Mouse (Mus musculus): Measurements from ENCODE around the gene Olfr370. TPM values are rescaled to one million over a fixed set of nuclear protein-coding genes. Genes with fewer than 3 reads are reported as not detected.
A peak's percentile ranks its signal among the peaks of the same experiment; 100 is the strongest.

Gene Olfr370
- total and polyA plus RNA-seq, 2 experiments from 2014 or later, result not detected

- H3K4me2 ChIP-seq (ENCODE audit: low read depth), result no peak overlapping the region
- no peak overlapping the region for H3K4me3 ChIP-seq (ENCODE audit: low read depth, low read length)
- H3K9me3 ChIP-seq (ENCODE audit: low read length), result no peaks in the 10 kb centered on the region
- no peaks in the 10 kb centered on the region for H3K27me3 ChIP-seq (ENCODE audit: insufficient read depth, low read length)
- H3K27ac ChIP-seq (ENCODE audit: low read depth, low read length), result no peak overlapping the region
- WGBS, result 97% methylated on average over 5 of the region's 5 CpGs
- no peak overlapping the region for H3K9ac ChIP-seq
- peaks cover 14% of the 10 kb centered on the region for H3K4me1 ChIP-seq (ENCODE audit: insufficient read depth)
- H3K36me3 ChIP-seq (ENCODE audit: insufficient read depth), result peaks cover 3% of the 10 kb centered on the region; the same call in 1 of the 2 replicates
- TF ChIP-seq CTCF (IDR thresholded peaks at IDR 0.05; ENCODE audit: low read depth), result no peak
- DNase-seq (no peak), ATAC-seq (no peak)
These were observed 53.3 kb downstream of the Olfr370 start for GRCm38 (mm10) chr8:83588886-83589285.

GRCm38 (mm10) chr8:83590488-83591023 lies 55.0 kb downstream of the Olfr370 start:
- H3K4me2 ChIP-seq (ENCODE audit: low read depth), result 0 out of 2 replicates have a peak overlapping the region, but pooled peaks have one; percentile 15
- no peak overlapping the region for H3K27ac ChIP-seq (ENCODE audit: low read depth, low read length)
- TF ChIP-seq CTCF (IDR thresholded peaks at IDR 0.05; ENCODE audit: low read depth), result peak; percentile 42
- 82% methylated on average over 7 of the region's 7 CpGs for WGBS
- no peaks in the 10 kb centered on the region for H3K9me3 ChIP-seq (ENCODE audit: low read length)
- DNase-seq (no peak), ATAC-seq (no peak)
- no peak overlapping the region for H3K9ac ChIP-seq
- H3K36me3 ChIP-seq (ENCODE audit: insufficient read depth), result peaks cover 3% of the 10 kb centered on the region; the same call in 1 of the 2 replicates
- peaks cover 14% of the 10 kb centered on the region for H3K4me1 ChIP-seq (ENCODE audit: insufficient read depth)
- no peak overlapping the region for H3K4me3 ChIP-seq (ENCODE audit: low read depth, low read length)
- no peaks in the 10 kb centered on the region for H3K27me3 ChIP-seq (ENCODE audit: insufficient read depth, low read length)

GRCm38 (mm10) chr8:83592682-83593081 lies 57.1 kb downstream of the Olfr370 start:
- Histone ChIP-seq H3K4me1 (ENCODE audit: insufficient read depth) (peaks cover 14% of the 10 kb centered on the region), H3K36me3 (ENCODE audit: insufficient read depth) (peaks cover 3% of the 10 kb centered on the region; the same call in 1 of the 2 replicates), H3K4me2 (ENCODE audit: low read depth) (peak overlapping the region; percentile 68), H3K4me3 (ENCODE audit: low read depth, low read length) (peak overlapping the region; percentile 63), H3K9ac (peak overlapping the region; percentile 71), H3K27me3 (ENCODE audit: insufficient read depth, low read length) (no peaks in the 10 kb centered on the region), H3K27ac (ENCODE audit: low read depth, low read length) (no peak overlapping the region), H3K9me3 (ENCODE audit: low read length) (no peaks in the 10 kb centered on the region)
- WGBS, result 43% methylated on average over 3 of the region's 3 CpGs
- ATAC-seq (no peak), DNase-seq (no peak)
- no peak for TF ChIP-seq CTCF (IDR thresholded peaks at IDR 0.05; ENCODE audit: low read depth)

- peak overlapping the region; percentile 71 for H3K9ac ChIP-seq
- no peaks in the 10 kb centered on the region; the same call in 1 of the 2 replicates for H3K36me3 ChIP-seq (ENCODE audit: insufficient read depth)
- H3K4me1 ChIP-seq (ENCODE audit: insufficient read depth), result peaks cover 14% of the 10 kb centered on the region
- peak overlapping the region; percentile 92 for H3K27ac ChIP-seq (ENCODE audit: low read depth, low read length)
- 4% methylated on average over 22 of the region's 22 CpGs for WGBS
- ATAC-seq (no peak), DNase-seq (no peak)
- H3K4me3 ChIP-seq (ENCODE audit: low read depth, low read length), result peak overlapping the region; percentile 63
- TF ChIP-seq CTCF (IDR thresholded peaks at IDR 0.05; ENCODE audit: low read depth), result no peak
- no peaks in the 10 kb centered on the region for H3K9me3 ChIP-seq (ENCODE audit: low read length)
- peak overlapping the region; percentile 68 for H3K4me2 ChIP-seq (ENCODE audit: low read depth)
- no peaks in the 10 kb centered on the region for H3K27me3 ChIP-seq (ENCODE audit: insufficient read depth, low read length)
These were observed 58.0 kb downstream of the Olfr370 start for GRCm38 (mm10) chr8:83593325-83594166.

GRCm38 (mm10) chr8:83594167-83595049 lies 58.8 kb downstream of the Olfr370 start:
- Histone ChIP-seq H3K9me3 (ENCODE audit: low read length) (no peaks in the 10 kb centered on the region), H3K36me3 (ENCODE audit: insufficient read depth) (no peaks in the 10 kb centered on the region; the same call in 1 of the 2 replicates), H3K27me3 (ENCODE audit: insufficient read depth, low read length) (no peaks in the 10 kb centered on the region), H3K4me2 (ENCODE audit: low read depth) (peak overlapping the region; percentile 68), H3K4me1 (ENCODE audit: insufficient read depth) (peaks cover 14% of the 10 kb centered on the region), H3K9ac (peak overlapping the region; percentile 71), H3K27ac (ENCODE audit: low read depth, low read length) (peak overlapping the region; percentile 92), H3K4me3 (ENCODE audit: low read depth, low read length) (peak overlapping the region; percentile 63)
- ATAC-seq, result peak; percentile 98
- peak; percentile 99 for DNase-seq
- WGBS, result under 1% methylated on average over 43 of the region's 43 CpGs
- no peak; the same call in 1 of the 2 replicates for TF ChIP-seq CTCF (IDR thresholded peaks at IDR 0.05; ENCODE audit: low read depth)

Other genes with a start within 250 kb of the Olfr370 start
- 0.85 TPM in 1 of 2 replicates, not detected in the other for gene Ucp1, start 245.4 kb upstream of the Olfr370 start, total RNA-seq (2014; rRNA removed)
- not detected in 2 replicates for gene Ucp1, start 245.4 kb upstream of the Olfr370 start, polyA plus RNA-seq (2015; fragmentation: Nextera tagmentation; extraction: Ambion mirVana)
- 20.0 and 25.6 TPM in 2 replicates for gene Elmod2, start 203.3 kb upstream of the Olfr370 start, total RNA-seq (2014; rRNA removed)
- gene Elmod2, start 203.3 kb upstream of the Olfr370 start, polyA plus RNA-seq (2015; fragmentation: Nextera tagmentation; extraction: Ambion mirVana), result 6.7 and 10.0 TPM in 2 replicates
- not detected in 2 replicates for gene Mgat4d, start 187.3 kb upstream of the Olfr370 start, total RNA-seq (2014; rRNA removed)
- not detected in 2 replicates for gene Mgat4d, start 187.3 kb upstream of the Olfr370 start, polyA plus RNA-seq (2015; fragmentation: Nextera tagmentation; extraction: Ambion mirVana)
- gene Clgn, start 145.9 kb upstream of the Olfr370 start, total RNA-seq (2014; rRNA removed), result 3.4 and 3.5 TPM in 2 replicates
- gene Clgn, start 145.9 kb upstream of the Olfr370 start, polyA plus RNA-seq (2015; fragmentation: Nextera tagmentation; extraction: Ambion mirVana), result 4.6 and 5.7 TPM in 2 replicates
- 404 and 447 TPM in 2 replicates for gene Scoc, start 77.4 kb upstream of the Olfr370 start, total RNA-seq (2014; rRNA removed)
- gene Scoc, start 77.4 kb upstream of the Olfr370 start, polyA plus RNA-seq (2015; fragmentation: Nextera tagmentation; extraction: Ambion mirVana), result 418 and 475 TPM in 2 replicates
- 155 and 262 TPM in 2 replicates for gene Ndufb7, start 30.9 kb downstream of the Olfr370 start, total RNA-seq (2014; rRNA removed)
- gene Ndufb7, start 30.9 kb downstream of the Olfr370 start, polyA plus RNA-seq (2015; fragmentation: Nextera tagmentation; extraction: Ambion mirVana), result 392 and 492 TPM in 2 replicates
- 762 and 857 TPM in 2 replicates for gene Tecr, start 72.2 kb downstream of the Olfr370 start, total RNA-seq (2014; rRNA removed)
- 1,089 and 1,117 TPM in 2 replicates for gene Tecr, start 72.2 kb downstream of the Olfr370 start, polyA plus RNA-seq (2015; fragmentation: Nextera tagmentation; extraction: Ambion mirVana)
- gene Dnajb1, start 72.4 kb downstream of the Olfr370 start, total RNA-seq (2014; rRNA removed), result 41.2 and 46.6 TPM in 2 replicates
- 40.7 and 65.1 TPM in 2 replicates for gene Dnajb1, start 72.4 kb downstream of the Olfr370 start, polyA plus RNA-seq (2015; fragmentation: Nextera tagmentation; extraction: Ambion mirVana)
- gene Gipc1, start 116.9 kb downstream of the Olfr370 start, total RNA-seq (2014; rRNA removed), result 77.8 and 85.3 TPM in 2 replicates
- 119 and 135 TPM in 2 replicates for gene Gipc1, start 116.9 kb downstream of the Olfr370 start, polyA plus RNA-seq (2015; fragmentation: Nextera tagmentation; extraction: Ambion mirVana)
- gene Ptger1, start 130.9 kb downstream of the Olfr370 start, total RNA-seq (2014; rRNA removed), result 0.46 and 0.57 TPM in 2 replicates
- 0.20 and 0.27 TPM in 2 replicates for gene Ptger1, start 130.9 kb downstream of the Olfr370 start, polyA plus RNA-seq (2015; fragmentation: Nextera tagmentation; extraction: Ambion mirVana)
- gene Pkn1, start 163.4 kb downstream of the Olfr370 start, total RNA-seq (2014; rRNA removed), result 70.8 and 72.6 TPM in 2 replicates
- 18.5 and 25.2 TPM in 2 replicates for gene Pkn1, start 163.4 kb downstream of the Olfr370 start, polyA plus RNA-seq (2015; fragmentation: Nextera tagmentation; extraction: Ambion mirVana)
- 54.1 and 58.4 TPM in 2 replicates for gene Ddx39, start 179.4 kb downstream of the Olfr370 start, total RNA-seq (2014; rRNA removed)
- 76.3 and 79.5 TPM in 2 replicates for gene Ddx39, start 179.4 kb downstream of the Olfr370 start, polyA plus RNA-seq (2015; fragmentation: Nextera tagmentation; extraction: Ambion mirVana)
- 9.2 and 9.9 TPM in 2 replicates for gene Adgre5, start 205.5 kb downstream of the Olfr370 start, total RNA-seq (2014; rRNA removed)
- gene Adgre5, start 205.5 kb downstream of the Olfr370 start, polyA plus RNA-seq (2015; fragmentation: Nextera tagmentation; extraction: Ambion mirVana), result 6.7 and 9.2 TPM in 2 replicates

Measured in forebrain, postnatal 0 days (tissue).